Mouse (Mus musculus) CD8-positive naive resting alpha-beta T cell, adult 57 days (primary cell): ENCODE results near the gene Cylc2. TPM values are rescaled to one million over a fixed set of nuclear protein-coding genes. Genes with fewer than 3 reads are reported as not detected.

ENCODE experiments used
- total RNA-seq: library from RNA; stranded (reverse); gene quantifications from one replicate; pipeline ENCODE4 v1.2.4, GENCODE M21; 2023

Cylc2 gene
- total RNA-seq = not detected

DNA sequence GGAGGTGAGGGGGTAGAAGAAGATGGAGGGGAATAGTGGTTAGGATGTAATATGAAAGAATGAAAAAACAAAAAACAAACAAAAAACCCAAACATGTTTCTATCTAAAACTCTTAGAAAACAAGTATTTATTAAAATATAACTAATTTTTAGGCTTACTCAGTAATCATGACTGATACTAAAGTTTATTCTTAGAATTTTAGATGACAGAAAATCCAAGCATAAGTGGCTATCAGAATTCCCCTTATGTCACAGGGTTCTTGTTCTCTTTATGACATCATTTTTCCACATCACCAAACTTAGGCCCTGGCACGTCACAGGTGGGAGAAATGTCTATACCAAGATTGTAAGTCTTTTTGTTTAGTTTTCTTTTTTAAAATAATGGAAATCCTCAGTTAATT lies at the start of gene Cylc2:
Gene Cylc2, plus strand, starts transcription at position 301 of the 400 bp plus-strand sequence.

